Mouse (Mus musculus) thymus, postnatal 14 days (tissue): ENCODE results near the gene Ttc39a.
A peak's percentile ranks its signal among the peaks of the same experiment; 100 is the strongest.

Source experiments
- DNase-seq: peaks from one replicate; pipeline ENCODE4 v3.0.0; 2021

The Ttc39a gene

DNA sequence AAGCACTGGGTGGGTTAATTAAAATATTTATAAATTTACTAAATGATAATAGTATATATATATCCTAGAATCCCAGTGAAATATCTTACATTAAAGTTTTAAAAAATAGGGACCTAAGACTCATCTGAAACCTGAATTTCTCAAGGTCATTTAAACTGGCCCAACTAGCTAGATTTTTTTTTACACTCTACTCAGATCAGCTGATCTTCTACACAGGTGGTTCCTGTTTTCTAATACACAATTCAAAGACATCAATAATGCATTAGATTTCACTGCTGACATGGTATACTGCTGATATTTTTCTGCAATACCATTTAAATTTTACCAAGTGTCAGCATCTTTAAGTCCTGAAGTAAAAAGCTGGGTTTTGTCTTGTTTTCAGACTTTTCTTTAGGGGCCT, 57.5 kb downstream of the Ttc39a start:
- no peak for DNase-seq

DNA sequence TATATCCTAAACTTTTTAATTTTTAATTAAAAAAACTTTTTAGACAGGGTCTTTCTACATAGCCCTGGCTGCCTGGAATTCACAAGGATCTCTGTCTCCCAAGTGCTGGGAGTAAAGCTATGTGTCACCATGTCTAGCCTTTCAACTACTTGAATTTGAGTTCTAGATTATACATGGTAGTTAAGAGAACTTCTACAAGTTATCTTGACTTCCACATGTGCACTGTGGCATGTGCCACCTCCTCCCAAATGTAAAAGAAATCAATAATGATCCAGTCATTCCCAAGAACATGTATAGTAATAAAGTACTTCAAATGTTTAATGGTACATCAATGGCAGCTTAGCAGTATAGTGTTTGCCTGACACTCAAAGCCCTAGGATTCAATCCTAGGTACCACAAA, 61.3 kb downstream of the Ttc39a start:
- DNase-seq = no peak

- DNase-seq = no peak
Measured at GRCm38 (mm10) chr4:109471606-109472005, 65.2 kb downstream of the Ttc39a start.

DNA sequence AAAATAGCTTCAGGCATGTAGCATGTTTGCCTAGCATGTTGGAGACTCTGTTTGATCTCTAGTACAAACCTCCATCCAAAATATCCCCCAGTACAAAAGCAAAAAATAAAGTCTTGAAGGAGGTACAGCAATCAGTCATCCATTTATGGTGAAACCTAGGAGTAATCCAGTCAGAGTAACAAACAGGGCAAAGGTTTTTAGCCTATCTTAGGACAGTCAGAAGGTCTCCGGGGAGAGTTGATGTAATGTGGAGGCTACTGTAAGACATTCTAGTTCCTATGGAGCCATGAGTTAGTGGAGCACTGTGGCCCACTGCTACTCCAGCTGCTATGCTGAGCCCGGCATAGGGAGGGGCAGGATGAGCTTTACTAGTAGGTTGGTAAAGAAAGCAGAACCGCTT, 66.1 kb downstream of the Ttc39a start:
- DNase-seq = no peak

GRCm38 (mm10) chr4:109475078-109475477, 68.7 kb downstream of the Ttc39a start:
- DNase-seq = no peak

DNA sequence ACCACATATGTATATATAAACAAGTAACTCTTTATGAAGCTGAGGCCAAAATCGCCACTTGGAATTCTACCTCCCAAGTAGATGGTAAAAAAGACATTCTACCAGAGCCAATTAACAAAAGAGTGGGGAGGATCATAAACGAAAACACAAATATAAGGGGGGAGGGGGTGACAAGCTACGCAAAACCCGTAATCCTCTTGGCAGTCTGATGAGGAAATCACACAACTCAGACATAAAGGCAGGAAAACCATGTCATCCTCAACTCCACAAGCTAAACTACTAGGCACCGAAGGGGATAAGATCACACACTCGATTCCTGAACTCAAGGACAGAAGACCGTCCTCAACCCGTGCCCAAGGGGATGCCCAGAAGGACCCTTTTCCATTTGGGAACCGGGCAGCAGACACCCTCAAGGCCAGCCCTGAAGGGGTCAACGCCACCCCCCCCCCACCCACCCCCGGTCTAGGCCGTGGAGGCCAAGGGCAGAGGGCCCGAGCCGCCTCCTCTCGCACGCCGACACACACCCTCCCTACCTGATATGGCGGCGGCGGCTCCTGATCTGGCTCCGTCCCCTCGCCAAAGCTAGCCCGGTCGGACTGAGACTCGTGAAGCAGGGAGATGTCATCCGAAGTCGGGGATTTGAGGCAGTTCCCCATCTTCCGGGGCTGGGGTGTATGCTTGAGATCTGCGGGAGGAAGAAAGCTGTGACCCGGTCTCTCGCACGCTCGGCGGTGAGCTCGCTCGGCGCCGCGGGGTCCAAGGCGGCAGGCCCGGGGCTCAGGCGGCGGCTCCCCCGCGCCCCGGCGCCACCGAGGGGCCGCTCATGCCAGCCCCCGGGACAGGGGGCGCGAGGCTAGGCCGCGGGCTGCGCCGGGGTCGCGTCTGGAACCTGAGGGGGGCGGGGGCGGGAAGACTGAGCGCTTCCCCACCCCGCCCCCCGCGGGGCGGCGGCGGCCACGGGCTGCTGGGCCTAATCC, 69.4 kb downstream of the Ttc39a start:
- DNase-seq = peak; percentile 44

- peak; percentile 75 for DNase-seq
Measured at GRCm38 (mm10) chr4:109476554-109477014, 70.2 kb downstream of the Ttc39a start.

DNA sequence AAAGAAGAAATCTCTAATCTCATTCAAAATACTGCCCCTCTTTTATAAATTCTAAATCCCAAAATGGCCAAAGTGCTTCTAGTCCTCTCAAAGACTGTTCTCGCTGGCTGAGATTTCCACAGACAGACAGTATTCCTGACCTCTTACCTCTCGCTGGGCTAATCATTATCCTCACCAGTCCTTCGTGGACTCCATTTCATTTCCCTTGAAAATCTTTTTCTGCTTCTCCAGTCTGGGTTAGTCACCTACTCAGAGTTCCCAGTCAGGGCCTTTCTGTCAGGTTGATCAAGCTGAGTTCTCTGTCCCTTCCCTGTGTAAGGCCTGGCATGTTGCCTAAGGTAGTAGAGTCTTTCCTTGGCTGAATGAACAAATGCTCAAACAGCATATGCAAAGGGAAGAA, 71.0 kb downstream of the Ttc39a start:
- DNase-seq = no peak

- DNase-seq = no peak
Measured at GRCm38 (mm10) chr4:109481424-109481823, 75.0 kb downstream of the Ttc39a start.

GRCm38 (mm10) chr4:109482701-109483100, 76.3 kb downstream of the Ttc39a start:
- no peak for DNase-seq

DNA sequence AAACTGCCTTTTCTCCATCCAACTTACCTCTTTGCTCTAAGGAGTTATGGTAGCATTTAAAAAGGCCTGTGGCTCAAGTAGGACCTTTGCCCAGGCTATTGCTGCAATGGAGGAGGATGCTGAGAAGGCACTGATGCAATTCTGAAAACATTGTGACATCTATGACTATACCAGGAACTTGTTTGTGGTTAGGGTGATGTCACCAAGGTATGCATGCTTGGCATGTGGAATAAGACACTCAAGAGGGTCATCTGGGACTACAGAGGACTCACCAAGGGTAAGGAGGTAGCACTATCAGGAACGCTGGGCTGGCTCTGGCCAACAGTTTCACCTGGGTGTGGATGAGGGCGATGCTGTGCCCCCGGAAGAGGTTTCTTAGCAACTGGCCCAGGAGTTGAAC, 78.2 kb downstream of the Ttc39a start, which contains the start of gene Rnf11:
Gene Rnf11 (minus strand): TSS at position 108 of the 400 bp plus-strand sequence.
- DNase-seq = no peak

DNA sequence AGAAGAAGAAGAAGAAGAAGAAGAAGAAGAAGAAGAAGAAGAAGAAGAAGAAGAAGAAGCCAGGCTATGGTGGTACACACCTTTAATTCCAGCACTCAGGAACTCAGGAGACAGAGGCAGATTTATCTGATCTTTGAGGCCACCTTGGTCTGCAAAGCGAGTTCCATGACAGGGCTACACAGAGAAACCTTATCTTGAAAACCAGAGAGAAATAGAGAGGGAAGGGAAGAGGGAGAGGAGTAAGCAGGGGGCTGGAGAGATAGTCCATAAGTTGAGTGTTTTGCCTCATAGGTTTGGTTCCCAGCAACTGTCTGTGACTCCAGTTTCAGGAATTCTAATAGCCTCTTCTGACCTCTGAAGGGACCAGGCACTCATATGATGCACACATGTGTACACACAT, 82.4 kb downstream of the Ttc39a start:
- no peak for DNase-seq

DNA sequence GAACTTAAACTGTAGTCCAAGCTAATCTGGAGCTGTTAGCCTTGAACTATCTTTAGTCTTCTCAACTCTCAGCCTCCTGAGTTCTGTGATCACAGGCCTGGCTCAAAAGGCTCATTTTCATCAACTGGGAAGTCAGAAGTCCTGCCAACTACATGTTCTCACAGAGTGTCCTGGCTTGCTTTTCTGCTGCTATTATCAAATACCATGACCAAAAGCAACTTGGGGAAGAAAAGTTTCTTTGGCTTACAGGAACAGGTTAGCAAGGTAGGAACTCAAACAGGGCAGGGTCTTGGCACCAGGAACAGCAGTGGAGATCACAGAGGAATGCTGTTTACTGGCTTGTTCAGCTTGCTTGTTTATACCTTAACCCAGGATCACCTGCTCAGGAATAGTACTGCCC, 87.2 kb downstream of the Ttc39a start:
- no peak for DNase-seq
